Mouse (Mus musculus) cerebellum, adult 9-10 months (tissue): ENCODE measurements around the gene Gm9758.
"Not testable (repeated sequence)": the region's sequence is repeated elsewhere in the genome, so short reads cannot be mapped to it uniquely, and the experiment has no call there.

Experiments used
- DNase-seq: peaks from one replicate; pipeline ENCODE4 v3.0.0; 2022

Gene Gm9758

DNA sequence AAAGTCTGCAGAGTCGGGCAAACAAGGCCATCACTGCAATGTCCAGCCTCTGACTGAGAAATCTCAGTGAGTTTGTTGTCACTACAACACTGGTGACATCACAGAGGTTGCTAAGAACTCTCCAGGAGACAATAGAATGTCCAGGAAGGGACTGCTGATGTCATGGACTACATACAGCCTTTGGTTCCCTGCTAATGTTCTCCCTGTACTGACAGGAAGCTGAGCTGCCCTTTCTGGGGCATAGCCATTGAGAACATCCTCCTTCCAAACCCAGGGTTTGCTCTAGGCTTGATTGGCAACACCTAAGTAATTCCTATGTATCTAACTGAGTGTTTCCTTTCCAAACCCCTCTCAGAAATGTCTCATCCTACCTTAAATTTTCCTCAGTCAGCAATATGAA is at the start of gene Gm9758:
TSS of gene Gm9758 (minus strand) at position 101 of the 400 bp plus-strand sequence.
- not testable (repeated sequence) for DNase-seq

DNA sequence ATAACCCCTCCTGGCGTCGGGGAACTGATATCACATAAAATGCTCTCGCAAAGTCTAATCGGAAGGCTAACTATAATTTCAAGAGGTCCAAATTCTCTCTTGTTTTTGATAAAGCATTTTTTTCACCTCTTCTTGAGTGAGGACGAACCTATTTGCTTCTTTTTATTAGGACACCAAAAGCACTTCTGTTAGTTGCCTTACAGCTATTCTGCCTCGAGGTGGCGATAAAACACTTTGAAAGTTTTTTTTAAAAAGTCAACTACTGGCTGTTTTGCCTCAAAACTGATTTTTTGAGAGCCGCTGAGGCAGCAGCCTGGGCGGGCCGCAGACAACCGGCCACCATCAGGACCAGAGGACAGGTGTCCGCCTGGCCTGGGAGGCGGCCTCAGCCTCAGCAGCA is 49.1 kb upstream of the Gm9758 start:
- not testable (repeated sequence) for DNase-seq

DNA sequence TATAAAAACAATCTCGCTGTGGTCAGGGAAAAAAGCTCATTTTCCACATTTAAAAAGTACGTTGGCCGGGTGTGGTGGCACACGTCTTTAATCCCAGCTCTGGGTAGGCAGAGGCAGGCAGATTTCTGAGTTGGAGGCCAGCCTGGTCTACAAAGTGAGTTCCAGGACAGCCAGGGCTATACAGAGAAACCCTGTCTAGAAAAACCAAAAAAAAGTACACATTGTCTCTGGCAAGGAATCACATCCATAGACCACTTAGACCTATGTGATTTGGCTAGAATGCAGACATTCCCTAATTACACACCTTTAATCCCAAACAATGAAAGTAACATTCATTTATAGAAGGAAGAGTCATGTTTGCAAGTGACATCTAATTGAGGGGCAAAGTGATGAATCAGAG is 46.8 kb upstream of the Gm9758 start:
- not testable (repeated sequence) for DNase-seq

DNA sequence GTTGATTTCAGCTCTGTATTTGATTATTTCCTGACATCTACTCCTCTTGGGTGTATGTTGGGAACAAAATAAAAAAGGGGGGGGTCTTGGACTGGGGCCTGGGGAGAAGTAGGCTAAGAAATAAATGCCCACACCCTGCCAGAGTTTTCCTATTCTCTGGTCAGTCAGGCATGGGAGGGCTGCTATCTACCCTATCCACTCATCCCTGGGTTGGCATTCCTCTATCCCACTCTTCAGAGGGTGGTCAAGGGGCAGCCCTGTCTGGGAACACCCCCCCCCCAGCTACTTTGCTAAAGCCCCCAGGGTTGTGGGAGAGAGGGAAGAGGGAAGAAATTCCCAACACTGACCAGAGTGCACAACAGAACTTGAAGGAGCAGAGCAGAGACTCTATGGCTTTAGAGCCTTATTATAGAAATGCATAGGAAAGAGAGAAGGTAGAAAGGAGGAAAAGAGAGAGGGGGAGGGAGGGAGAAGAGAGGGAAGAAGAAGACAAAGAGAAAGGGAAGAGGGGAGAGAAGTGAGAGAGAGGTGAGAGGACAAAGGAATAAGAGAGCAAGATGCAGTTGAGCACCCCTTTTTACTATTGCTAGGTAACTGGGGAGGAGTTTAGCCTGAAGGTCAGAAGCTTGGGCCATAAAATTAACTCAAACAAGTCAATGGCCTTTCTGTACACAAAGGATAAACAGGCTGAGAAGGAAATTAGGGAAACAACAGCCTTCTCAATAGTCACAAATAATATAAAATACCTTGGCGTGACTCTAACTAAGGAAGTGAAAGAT is 41.4 kb upstream of the Gm9758 start:
- not testable (repeated sequence) for DNase-seq

DNA sequence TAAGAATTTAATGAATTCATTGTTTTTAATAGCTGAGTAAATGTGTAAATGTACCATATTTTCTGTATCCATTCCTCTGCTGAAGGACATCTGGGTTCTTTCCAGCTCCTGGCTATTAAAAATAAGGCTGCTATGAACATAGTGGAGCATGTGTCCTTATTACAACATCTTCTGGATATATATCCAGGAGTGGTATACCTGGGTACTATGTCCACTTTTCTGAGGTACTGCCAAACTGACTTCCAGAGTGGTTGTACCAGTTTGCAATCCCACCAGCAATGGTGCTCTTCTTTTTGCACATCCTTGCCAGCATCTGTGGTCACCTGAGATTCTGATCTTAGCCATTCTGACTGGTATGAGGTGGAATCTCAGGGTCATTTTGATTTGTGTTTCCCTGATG is 38.9 kb upstream of the Gm9758 start:
- DNase-seq: not testable (repeated sequence)

DNA sequence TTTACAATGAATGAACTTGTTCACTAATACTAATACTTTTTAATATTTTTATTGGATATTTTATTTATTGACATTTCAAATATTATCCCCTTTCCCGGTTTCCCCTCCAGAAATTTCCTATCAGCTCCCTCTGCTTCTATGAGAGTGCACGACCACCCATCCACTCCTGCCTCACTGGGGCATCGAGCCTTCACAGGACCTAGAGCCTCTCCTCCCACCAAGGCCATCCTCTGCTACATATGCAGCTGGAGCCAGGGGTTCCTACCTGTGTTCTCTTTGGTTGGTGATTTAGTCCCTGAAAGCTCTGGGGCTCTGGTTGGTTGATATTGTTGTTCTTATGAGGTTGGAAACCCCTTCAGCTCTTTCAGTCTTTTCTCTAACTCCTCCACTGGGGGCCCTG is 38.0 kb upstream of the Gm9758 start:
- not testable (repeated sequence) for DNase-seq

DNA sequence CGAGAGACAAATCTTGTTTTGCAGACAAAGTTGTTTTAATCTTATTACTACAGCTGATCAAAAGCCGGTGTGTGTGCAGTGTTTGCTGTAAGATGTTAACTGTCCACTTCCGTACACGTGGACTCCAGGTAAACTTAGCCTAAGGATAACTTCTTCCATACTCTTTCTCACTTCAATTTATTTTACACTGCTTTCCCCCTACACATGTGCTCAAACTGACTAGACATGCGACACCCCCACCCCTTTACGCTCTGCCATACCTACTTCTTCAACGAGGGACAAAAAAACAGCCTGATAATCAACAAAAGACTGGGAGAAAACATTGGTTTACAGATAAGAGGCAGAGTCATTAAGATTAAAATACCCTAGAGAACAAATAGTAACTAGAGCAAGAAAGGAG is 37.1 kb upstream of the Gm9758 start:
- DNase-seq: not testable (repeated sequence)

DNA sequence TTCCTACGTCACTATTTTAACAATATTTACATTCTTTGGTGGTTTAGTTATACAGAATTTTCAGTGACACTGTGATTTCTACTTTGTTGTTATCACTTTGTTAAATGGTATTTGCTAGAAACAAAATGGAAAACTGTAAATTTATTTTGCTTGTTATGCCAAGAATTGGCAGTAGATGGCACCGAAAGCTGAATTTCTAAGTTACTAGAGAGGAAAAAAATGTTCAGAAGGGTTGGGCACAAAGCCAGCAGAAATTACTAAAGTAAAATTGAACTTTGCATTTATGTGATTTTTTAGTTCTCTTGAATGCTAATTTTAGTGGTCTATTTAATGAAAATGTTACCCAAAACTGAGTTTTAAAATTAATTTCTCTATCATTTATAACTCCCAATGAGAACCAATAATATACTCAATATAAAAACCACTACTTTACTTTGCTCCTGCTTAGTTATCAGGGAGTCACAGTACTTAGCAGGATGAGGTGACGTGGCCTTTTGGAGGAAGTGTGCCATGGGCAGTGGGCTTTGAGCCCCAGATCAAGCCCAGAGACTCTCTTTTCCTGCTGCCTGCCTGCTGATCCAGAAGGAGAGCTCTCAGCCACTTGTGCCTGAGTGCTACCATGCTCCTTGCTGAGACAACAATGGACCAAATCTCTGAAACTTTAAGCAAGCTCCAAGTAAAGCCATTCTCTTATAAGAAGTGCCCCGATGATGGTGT is 32.9 kb upstream of the Gm9758 start:
- not testable (repeated sequence) for DNase-seq

DNA sequence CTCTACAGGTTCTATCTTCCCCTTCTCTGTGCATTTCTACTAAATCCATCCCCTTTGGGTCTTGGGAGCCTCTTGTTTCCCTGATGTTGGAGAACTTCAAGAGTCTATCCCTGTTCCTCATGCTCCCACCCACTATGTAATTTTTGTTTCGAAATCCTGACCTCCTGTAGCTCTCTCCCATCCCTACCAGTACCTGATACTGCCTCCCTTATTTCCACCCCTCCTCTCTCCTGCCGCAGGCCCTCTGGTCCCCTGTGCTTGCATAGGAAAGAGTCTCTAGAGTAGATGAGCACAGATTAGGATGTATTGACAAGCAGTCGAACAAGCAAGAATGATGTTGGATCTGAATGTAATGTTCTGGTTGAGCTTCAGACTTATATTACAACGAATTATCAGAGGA is 30.8 kb upstream of the Gm9758 start:
- not testable (repeated sequence) for DNase-seq

DNA sequence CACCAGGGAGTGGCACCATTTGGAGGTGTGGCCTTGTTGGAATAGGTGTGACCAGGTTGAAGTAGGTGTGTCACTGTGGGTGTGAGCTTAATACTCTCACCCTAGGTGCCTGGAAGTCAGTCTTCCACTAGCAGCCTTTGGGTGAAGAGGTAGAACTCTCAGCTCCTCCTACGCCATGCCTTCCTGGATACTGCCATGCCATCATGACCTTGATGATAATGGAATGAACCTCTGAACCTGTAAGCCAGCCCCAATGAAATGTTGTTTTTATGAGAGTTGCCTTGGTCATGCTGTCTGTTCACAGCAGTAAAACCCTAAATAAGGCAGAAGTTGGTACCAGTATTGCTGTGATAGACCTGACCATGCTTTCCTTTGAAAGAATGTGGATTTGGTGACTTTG is 26.3 kb upstream of the Gm9758 start:
- not testable (repeated sequence) for DNase-seq

DNA sequence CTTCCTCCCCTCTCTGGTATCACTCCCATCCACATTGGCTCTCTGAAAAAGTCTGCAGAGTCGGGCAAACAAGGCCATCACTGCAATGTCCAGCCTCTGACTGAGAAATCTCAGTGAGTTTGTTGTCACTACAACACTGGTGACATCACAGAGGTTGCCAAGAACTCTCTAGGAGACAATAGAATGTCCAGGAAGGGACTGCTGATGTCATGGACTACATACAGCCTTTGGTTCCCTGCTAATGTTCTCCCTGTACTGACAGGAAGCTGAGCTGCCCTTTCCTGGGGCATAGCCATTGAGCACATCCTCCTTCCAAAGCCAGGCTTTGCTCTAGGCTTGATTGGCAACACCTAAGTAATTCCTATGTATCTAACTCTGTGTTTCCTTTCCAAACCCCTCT is 23.6 kb upstream of the Gm9758 start, which contains the start of gene Speer4e:
TSS of gene Speer4e (minus strand) at position 101 of the 400 bp plus-strand sequence.
- not testable (repeated sequence) for DNase-seq

DNA sequence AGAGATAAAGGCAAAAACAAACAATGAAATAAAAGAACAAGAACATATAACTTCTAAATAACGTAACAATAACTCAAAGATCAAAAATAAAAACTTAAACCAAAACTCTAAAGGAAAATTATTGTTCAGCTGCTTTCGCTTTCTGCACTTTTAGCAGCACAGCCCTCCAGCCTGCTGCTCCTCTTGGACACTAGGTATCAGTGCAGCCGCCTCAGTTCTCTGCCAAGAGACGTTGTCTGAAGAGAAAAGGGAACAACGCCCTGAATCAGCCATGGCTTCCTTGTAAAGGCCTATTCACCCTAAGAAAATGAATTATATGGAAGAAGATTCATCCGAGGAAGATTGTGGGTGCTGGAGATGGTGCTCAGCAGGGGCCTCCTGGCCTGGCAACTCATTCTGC is 19.0 kb upstream of the Gm9758 start:
- DNase-seq: not testable (repeated sequence)

DNA sequence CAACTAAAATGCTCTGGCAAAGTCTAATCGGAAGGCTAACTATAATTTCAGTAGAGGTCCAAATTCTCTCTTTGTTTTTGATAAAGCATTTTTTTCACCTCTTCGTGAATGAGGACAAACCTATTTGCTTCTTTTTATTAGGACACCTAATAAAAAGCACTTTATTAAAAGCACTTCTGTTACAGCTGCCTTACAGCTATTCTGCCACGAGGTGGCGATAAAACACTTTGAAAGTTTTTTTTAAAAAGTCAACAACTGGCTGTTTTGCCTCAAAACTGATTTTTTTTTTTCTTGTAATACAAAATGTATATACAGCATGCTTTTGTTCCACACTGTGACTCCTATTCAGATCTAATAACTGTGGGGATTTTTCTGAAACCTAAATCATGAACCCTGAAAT is 12.3 kb upstream of the Gm9758 start:
- not testable (repeated sequence) for DNase-seq

DNA sequence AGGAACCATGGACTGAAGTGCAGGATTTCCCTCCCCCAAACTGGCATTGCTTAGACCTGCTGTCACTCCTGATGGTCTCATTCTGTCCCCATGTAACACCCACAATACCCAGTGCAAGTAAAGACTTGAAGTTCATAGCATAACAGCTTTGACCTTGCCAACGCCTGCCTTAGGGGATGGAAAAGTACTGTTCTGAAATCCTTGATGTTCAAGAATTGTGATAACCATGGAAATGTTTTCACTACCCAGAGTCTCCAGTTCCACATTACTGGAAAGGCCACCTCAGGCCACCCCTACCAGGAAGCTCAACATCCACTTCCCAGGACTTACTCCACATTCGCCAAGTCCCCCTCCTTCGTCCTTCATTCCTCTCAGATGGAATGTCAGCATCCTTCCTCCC is 338 bp downstream of the Gm9758 start:
- DNase-seq: not testable (repeated sequence)

DNA sequence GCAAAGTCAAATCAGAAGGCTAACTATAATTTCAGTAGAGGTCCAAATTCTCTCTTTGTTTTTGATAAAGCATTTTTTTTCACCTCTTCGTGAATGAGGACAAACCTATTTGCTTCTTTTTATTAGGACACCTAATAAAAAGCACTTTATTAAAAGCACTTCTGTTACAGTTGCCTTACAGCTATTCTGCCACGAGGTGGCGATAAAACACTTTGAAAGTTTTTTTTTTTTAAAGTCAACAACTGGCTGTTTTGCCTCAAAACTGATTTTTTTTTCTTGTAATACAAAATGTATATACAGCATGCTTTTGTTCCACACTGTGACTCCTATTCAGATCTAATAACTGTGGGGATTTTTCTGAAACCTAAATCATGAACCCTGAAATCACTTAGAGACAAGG is 11.2 kb downstream of the Gm9758 start:
- not testable (repeated sequence) for DNase-seq

DNA sequence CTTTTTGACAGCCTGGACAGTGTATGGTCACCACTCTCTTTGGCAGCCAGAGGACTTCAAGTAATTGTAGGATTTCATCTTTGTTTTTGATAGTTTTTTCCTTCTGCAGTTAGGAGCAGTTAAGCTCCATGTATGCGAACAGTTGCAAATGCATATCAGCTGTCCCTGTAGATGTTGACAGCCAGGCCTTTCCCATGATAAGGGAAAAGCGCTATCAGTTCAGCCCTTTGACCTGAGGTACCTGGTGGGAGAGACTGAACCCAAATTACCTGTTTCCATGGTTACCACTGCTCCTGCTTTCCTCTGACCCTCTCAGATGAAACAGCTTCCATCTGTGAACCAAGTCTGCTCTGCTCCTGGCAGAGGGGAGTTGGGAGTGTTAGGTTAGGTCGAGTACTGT is 22.5 kb downstream of the Gm9758 start:
- DNase-seq: no peak

DNA sequence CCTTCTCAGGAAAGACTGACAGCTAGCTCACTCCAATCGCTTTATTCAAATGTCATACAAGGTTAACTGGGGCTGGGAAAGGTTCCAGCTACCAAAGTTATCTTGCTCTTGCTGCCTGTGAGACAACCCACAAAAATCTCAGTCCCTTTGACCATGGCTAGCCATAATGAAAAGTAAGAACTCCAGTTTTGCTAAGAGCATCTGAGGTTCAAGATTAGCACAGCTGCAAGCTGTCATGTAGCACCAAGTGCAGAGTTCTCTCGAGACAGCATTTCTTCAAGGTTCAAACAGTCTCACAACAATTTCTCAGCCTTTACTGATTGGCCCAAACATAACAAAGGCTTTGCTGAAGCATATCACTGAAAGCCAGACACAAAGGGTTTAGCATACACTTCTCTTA is 29.4 kb downstream of the Gm9758 start:
- not testable (repeated sequence) for DNase-seq
